Mouse (Mus musculus) embryonic facial prominence, embryonic 11.5 days (tissue): ENCODE measurements around the gene Olfr657. TPM values are rescaled to one million over a fixed set of nuclear protein-coding genes. Genes with fewer than 3 reads are reported as not detected.

Experiments
- ATAC-seq: fragments of 200-750 bp; cut with Nextera tagmentation; replicated peaks from 2 replicates; pipeline ENCODE4 v1.8.0; 2017; ENCODE audit warnings: low read depth; ENCODE audit not compliant: insufficient number of reproducible peaks, low FRiP score, low TSS enrichment
- DNase-seq: peaks from one replicate; pipeline ENCODE4 v3.0.0-alpha.2; 2015; ENCODE audit warnings: low spot score
- H3K27ac ChIP-seq: fragments of 300-500 bp; sonication (generic); replicated peaks from 2 replicates; pipeline ENCODE4 v1.5.1; 2014; ENCODE audit warnings: mild to moderate bottlenecking, low read depth, low read length, control low read depth
- H3K27me3 ChIP-seq: fragments of 300-500 bp; sonication (generic); 2 replicates; pipeline ENCODE4 v1.6.1; 2014; ENCODE audit warnings: mild to moderate bottlenecking, low read length, moderate library complexity, mixed read lengths; ENCODE audit not compliant: control insufficient read depth, insufficient read depth
- H3K36me3 ChIP-seq: fragments of 300-500 bp; sonication (generic); replicated peaks from 2 replicates; pipeline ENCODE4 v1.6.1; 2014; ENCODE audit warnings: low read depth, mild to moderate bottlenecking, low read length, moderate library complexity, mixed read lengths; ENCODE audit not compliant: control insufficient read depth, insufficient read depth
- H3K4me1 ChIP-seq: fragments of 300-500 bp; sonication (generic); 2 replicates; pipeline ENCODE4 v1.6.1; 2014; ENCODE audit warnings: low read length, mixed read lengths; ENCODE audit not compliant: control insufficient read depth, insufficient read depth
- H3K4me2 ChIP-seq: fragments of 300-500 bp; sonication (generic); 2 replicates; pipeline ENCODE4 v1.6.1; 2014; ENCODE audit warnings: low read depth, mild to moderate bottlenecking, control low read depth, low read length, moderate library complexity
- H3K4me3 ChIP-seq: fragments of 300-500 bp; sonication (generic); 2 replicates; pipeline ENCODE4 v1.5.1; 2014; ENCODE audit warnings: low read depth, low read length, control low read depth
- H3K9ac ChIP-seq: fragments of 300-500 bp; sonication (generic); replicated peaks from 2 replicates; pipeline ENCODE4 v1.6.1; 2014; ENCODE audit warnings: mild to moderate bottlenecking, control low read depth, low read length
- H3K9me3 ChIP-seq: fragments of 300-500 bp; sonication (generic); replicated peaks from 2 replicates; pipeline ENCODE4 v1.6.1; 2016; ENCODE audit warnings: mild to moderate bottlenecking, low read length, inconsistent platforms, mixed read lengths; ENCODE audit not compliant: control insufficient read depth
- WGBS: fragments of 180-500 bp; shearing (Covaris S2); extraction: QIAGEN DNeasy Blood & Tissue Kit; methylation state at CpG from one replicate; pipeline ENCODE4 v1.1.7; 2014; 5-methylcytosine and 5-hydroxymethylcytosine counted together
- polyA plus RNA-seq: library from polyadenylated mRNA; unstranded; fragments of >200 nt; fragmentation: Nextera tagmentation; extraction: Ambion mirVana; gene quantifications from 2 replicates; pipeline ENCODE4 v1.2.1, GENCODE M21; 2014

The Olfr657 gene
- polyA plus RNA-seq, 1 experiment from 2014 or later: not detected

DNA sequence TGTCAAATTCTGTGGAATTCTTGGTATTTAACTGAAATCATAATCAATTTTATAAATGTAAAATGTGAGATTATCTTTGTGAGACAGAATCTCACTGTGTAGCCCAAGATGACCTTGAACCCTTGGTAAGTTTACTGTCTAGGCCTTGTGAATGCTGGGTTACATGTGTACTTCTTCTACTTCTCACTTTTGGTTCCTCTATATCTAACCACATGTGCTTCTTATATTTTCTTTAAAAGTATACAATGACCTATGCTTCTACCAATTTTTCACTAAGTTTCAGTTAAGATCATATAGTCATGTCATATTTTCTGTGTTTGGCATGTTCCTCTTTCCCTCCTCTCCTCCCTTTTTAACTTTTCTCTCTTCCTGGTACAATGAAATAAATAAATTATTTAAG lies 19.9 kb upstream of the Olfr657 start:
- Histone ChIP-seq H3K9me3 (no peaks in the 10 kb centered on the region), H3K27me3 (no peaks in the 10 kb centered on the region), H3K4me1 (no peaks in the 10 kb centered on the region), H3K36me3 (no peaks in the 10 kb centered on the region), H3K4me2 (no peak overlapping the region), H3K27ac (no peak overlapping the region), H3K4me3 (no peak overlapping the region), H3K9ac (no peak overlapping the region)
- ATAC-seq: no peak
- DNase-seq: no peak

DNA sequence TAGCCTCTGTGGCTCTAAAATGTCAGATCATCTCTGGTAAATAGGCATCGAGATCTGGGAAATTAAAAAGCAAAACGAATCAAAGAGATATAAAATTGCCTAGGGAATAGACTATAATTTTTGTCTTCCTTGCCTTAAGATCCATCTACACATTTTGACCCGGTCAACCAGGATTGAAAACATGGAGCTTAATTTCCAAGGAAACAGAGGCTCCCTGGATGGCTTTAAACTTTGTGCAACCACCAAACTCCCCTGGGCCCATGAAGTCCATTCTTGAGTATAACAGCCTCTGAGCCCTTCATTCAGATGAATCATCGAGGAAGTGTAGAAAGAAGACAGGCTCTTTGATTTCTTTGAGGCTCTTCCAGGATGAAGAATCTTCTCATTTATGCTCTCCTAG lies 10.9 kb upstream of the Olfr657 start, which contains the start of gene Olfr656:
Gene Olfr656, plus strand, starts transcription at position 301 of the 400 bp plus-strand sequence.
- no peak within 1 kb of the TSS for H3K27ac ChIP-seq
- H3K27me3 ChIP-seq: no peaks in the 10 kb centered on the region
- no peak within 1 kb of the TSS for H3K4me2 ChIP-seq
- H3K9ac ChIP-seq: no peak within 1 kb of the TSS
- ATAC-seq (no peak), DNase-seq (no peak)
- H3K9me3 ChIP-seq: no peaks in the 10 kb centered on the region
- H3K4me1 ChIP-seq: no peaks in the 10 kb centered on the region
- no peak within 1 kb of the TSS for H3K4me3 ChIP-seq
- WGBS: 77% methylated on average over 4 of the region's 4 CpGs
- no peaks in the 10 kb centered on the region for H3K36me3 ChIP-seq

DNA sequence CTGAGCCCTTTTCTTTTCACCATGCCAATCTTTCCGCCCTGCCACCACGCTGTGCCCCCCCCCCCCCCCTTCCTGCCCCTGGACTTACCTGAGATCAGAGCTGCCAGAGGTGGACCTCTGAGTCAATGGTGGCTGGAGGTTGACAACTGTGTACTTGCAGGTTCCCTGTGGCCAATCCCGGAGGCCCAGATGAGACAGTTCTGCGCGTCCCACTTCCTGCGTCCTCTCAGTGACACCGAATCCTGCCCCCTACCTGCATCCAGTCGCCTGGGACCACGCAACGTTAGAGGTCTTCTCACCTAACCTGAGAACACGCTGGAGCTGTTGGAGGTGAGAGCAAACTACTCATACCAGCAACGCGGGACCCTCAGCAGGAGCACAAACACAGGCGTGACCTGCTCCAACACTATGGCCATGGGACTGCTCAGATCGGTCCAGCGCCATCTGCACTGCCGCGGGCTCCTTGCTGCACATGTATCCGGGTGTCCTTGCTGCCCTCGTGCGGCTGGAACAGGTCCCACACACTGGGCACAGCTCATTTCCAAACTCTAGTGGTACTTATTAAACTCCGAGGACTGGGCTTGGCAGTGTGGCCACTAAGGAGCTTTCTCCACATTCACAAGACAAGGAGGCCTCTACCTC lies 22.4 kb downstream of the Olfr657 start, which contains the start of gene Olfr658:
Gene Olfr658, minus strand, starts transcription at position 465 of the 642 bp plus-strand sequence.
- Histone ChIP-seq H3K4me2 (peak within 1 kb of the TSS; percentile 29), H3K36me3 (no peaks in the 10 kb centered on the region), H3K4me1 (no peaks in the 10 kb centered on the region), H3K27ac (no peak within 1 kb of the TSS), H3K4me3 (peak within 1 kb of the TSS; percentile 15; the same call in 1 of the 2 replicates), H3K9me3 (no peaks in the 10 kb centered on the region), H3K27me3 (no peaks in the 10 kb centered on the region), H3K9ac (no peak within 1 kb of the TSS)
- peak; percentile 64 for DNase-seq
- peak; percentile 91 for ATAC-seq
- WGBS: 21% methylated on average over 22 of the region's 22 CpGs

DNA sequence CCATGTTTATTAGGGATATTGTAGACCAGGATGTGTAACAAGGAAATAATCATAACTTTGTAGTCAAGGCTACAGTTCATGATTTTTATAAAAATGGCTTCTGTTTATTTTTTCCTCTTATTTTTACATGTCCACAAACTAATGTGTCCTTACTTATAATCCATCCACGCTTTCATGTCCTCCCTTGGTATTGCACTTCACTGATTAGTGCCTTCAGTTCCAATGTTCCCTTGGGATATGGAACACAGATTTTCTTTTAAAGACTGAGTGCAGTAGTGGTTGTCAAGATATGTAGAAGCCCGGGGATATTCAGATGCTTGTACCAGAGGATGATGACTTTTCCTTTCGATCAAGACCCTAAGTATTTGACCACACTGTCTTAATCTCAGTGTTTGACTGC lies 41.9 kb downstream of the Olfr657 start, which contains the start of gene Olfr659:
Gene Olfr659, plus strand, starts transcription at position 301 of the 400 bp plus-strand sequence.
- H3K9me3 ChIP-seq: no peaks in the 10 kb centered on the region
- no peaks in the 10 kb centered on the region for H3K4me1 ChIP-seq
- ATAC-seq (no peak), DNase-seq (no peak)
- no peak within 1 kb of the TSS for H3K4me2 ChIP-seq
- H3K4me3 ChIP-seq: no peak within 1 kb of the TSS
- H3K9ac ChIP-seq: no peak within 1 kb of the TSS
- no peaks in the 10 kb centered on the region for H3K36me3 ChIP-seq
- H3K27me3 ChIP-seq: no peaks in the 10 kb centered on the region
- WGBS: 81% methylated on average over 3 of the region's 3 CpGs
- H3K27ac ChIP-seq: no peak within 1 kb of the TSS

DNA sequence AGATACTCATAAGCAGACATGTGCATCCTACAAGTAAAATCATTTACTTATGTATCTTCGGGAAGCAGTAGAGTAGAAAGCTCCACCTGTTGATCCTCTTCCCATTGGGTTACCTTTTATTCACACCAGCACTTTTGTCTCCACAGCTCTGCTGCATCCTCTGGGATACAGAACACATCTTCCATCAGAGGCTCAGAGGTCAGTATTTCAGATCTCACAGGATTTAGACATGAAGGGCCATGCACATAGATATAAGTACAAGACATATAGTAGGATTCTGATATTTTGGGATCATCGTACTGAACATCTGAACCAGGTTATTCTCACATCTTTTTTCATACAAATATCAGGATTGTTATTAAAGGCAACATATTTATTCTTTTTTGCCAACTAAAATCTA lies 61.6 kb downstream of the Olfr657 start, which contains the start of gene Olfr661:
Gene Olfr661, plus strand, starts transcription at position 301 of the 400 bp plus-strand sequence.
- Histone ChIP-seq H3K36me3 (no peaks in the 10 kb centered on the region), H3K27ac (no peak within 1 kb of the TSS), H3K4me1 (no peaks in the 10 kb centered on the region), H3K4me3 (no peak within 1 kb of the TSS), H3K27me3 (no peaks in the 10 kb centered on the region), H3K4me2 (no peak within 1 kb of the TSS), H3K9ac (no peak within 1 kb of the TSS), H3K9me3 (no peaks in the 10 kb centered on the region)
- ATAC-seq (no peak), DNase-seq (no peak)
- 97% methylated on average over 2 of the region's 2 CpGs for WGBS

Other genes with a start within 250 kb of the Olfr657 start
- not detected in 2 replicates for gene Trim30c, start 224.0 kb upstream of the Olfr657 start, polyA plus RNA-seq
- 0.50 and 1.3 TPM in 2 replicates for gene Trim30a, start 159.6 kb upstream of the Olfr657 start, polyA plus RNA-seq
- gene Trim30d, start 116.9 kb upstream of the Olfr657 start, polyA plus RNA-seq: 0.25 and 0.31 TPM in 2 replicates
- not detected in 2 replicates for gene Olfr651, start 74.7 kb upstream of the Olfr657 start, polyA plus RNA-seq
- gene Olfr652, start 63.9 kb upstream of the Olfr657 start, polyA plus RNA-seq: not detected in 2 replicates
- gene Olfr653, start 47.5 kb upstream of the Olfr657 start, polyA plus RNA-seq: not detected in 2 replicates
- not detected in 2 replicates for gene Olfr654, start 37.8 kb upstream of the Olfr657 start, polyA plus RNA-seq
- gene Olfr655, start 23.0 kb upstream of the Olfr657 start, polyA plus RNA-seq: not detected in 2 replicates
- gene Olfr656, start 10.8 kb upstream of the Olfr657 start, polyA plus RNA-seq: not detected in 2 replicates
- not detected in 2 replicates for gene Olfr658, start 22.5 kb downstream of the Olfr657 start, polyA plus RNA-seq
- not detected in 2 replicates for gene Olfr659, start 42.0 kb downstream of the Olfr657 start, polyA plus RNA-seq
- not detected in 2 replicates for gene Olfr661, start 61.7 kb downstream of the Olfr657 start, polyA plus RNA-seq
- gene Usp17le, start 152.7 kb downstream of the Olfr657 start, polyA plus RNA-seq: not detected in 2 replicates
- not detected in 2 replicates for gene Usp17lb, start 217.8 kb downstream of the Olfr657 start, polyA plus RNA-seq
- not detected in 2 replicates for gene Usp17la, start 232.2 kb downstream of the Olfr657 start, polyA plus RNA-seq